Mouse (Mus musculus) retina, postnatal 1 day (tissue): ENCODE data around the gene Gm49325.

ENCODE experiments used
- DNase-seq: peaks from one replicate; pipeline ENCODE4 v3.0.0-alpha.2; 2012

Gm49325 gene

DNA sequence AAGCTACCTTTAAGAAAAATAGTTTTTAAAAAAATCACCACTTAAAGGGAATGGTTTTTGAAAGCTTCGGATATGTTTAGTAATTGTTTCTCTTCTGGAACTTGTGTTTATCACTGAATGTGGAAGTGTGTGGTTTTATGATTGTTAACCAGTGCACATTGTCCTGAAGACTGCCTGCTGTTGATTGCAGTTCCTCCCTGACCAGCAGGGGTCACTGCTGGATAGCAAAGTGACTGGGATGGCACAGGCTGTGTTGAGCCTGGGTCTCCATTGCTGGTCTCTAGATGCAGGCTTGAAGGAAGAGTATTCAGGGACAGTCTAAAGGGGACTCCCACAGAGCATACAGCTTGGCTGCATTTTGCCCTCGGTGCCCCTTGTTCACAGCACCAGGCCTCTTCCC, 21.5 kb downstream of the Gm49325 start:
- DNase-seq, result peak; percentile 86

- DNase-seq, result no peak
Observed at GRCm38 (mm10) chr10:77629163-77629562, 23.2 kb downstream of the Gm49325 start.

DNA sequence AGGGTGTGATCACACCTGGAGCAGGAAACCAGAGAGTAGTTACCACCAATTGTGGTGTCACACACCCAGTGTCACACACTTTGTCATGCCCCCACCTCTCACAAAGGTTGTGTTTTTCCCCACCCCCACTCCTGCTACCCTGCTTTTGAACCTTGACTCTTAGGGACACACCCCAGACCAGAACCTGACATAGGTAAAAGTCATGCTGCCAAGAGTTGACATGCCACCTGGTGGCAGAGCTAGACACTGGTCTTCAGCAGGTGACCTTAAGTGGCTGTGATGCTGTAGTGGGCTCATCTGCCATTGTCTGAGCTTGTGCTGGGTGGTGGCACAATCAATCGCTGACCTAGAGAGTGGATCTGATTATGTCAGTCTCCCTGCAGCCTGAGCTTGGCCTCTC, 24.0 kb downstream of the Gm49325 start:
- peak; percentile 14 for DNase-seq

DNA sequence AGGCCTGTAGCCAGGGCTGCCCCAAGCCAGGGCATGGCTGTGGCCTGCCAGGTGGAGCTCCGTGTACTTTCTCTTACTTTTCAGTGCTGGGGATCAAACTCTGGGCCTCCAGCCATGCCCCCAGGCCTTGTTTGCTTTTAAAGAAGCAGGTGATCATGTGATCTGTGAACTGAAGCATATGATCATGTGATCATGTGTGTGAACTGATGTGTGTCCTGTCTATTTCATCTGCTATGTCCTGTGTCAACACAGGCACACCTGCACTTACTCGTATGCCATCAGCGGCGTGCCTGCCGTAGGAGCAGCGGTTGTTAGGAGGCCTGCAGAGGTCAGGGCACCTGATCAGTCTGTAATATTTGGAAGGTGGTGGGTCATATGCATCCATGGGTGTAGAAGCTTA, 28.0 kb downstream of the Gm49325 start:
- no peak for DNase-seq

DNA sequence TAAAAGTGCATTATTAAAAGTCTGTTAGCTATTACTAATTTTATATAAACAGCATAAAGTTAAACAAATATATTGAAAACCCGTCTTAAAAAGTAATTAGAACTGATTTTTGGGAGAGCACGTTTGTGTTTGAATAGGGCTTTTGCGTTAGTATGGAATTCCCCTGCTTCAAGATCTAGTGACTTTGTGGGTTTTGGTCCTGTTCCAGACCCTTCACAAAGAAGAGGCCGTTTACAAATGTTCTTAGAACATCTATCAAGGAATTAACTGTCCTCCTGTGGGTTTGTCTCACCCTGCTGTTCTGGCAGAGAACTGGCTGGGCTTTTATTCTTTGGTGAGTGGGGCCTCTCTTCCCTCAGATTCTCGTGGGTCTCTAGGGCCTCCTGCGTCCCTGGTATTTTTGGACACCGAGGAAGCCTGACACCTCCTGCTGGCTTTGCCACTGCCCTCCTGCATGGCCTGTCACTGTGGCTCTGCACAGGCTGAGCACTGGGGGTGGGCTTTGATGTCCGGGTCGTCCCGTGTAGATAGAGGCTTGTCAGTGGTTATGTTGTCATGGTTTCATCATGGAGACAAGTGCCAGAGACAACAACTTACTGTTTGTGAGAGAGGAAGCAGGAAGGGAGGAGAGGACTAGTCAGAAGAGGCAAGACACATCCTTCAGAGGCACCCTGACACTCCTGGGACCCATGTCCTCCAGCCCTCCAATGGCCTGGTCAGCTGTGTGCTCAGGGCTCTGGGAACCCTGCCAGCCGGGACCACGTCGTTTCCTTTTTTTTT, 28.6 kb downstream of the Gm49325 start:
- DNase-seq, result no peak

DNA sequence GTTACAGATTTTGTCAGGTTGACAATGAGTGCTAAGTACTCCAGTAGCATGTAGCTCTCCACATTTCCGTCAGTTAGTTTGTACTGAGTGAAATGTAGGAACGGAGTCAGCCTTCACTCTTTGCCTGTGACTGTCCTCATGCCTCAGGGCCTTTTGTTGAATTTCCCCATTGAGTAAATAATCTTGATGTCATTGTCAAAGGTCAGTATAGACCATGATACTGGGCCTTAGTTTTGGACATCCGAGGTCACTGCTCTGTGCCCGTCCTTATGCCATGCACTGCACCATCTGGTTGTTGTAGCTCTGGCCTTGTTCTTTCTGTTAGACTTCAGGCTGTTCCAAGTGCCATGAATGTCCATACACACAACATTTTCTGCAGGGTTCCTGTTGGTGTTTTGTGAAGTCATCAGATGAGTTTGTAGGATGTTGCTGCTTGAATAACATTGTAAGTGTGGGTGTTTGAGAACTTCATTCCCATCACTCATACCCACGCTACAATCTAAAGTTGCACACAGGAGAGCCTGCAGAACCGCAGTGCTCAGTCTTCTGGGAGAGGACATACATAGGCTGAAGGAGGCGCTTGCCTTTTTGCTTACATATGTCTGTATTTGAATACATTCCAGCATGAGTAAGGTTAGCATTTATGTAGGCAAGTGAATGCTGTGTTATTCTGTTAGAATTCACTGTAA, 30.4 kb downstream of the Gm49325 start:
- no peak for DNase-seq

GRCm38 (mm10) chr10:77638956-77639355, 33.0 kb downstream of the Gm49325 start:
- DNase-seq, result peak; percentile 43

DNA sequence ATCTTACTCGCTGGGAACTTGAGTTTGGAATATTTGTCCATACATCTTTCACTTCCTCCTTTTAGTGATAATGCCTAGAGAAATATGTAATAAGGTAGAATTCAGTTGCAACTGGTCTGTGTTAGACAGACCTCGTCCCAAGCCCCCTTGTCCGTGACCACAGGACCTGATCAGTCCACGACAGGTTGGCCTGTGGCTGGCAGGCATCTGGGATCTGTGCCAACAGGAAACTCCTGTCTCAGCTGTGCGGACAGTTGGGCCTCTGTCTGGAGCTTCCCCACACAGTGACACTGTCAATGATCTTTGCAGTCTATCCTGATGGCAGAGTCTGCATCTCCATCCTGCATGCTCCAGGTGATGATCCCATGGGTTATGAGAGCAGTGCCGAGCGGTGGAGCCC, 37.2 kb downstream of the Gm49325 start:
- no peak for DNase-seq

- no peak for DNase-seq
Observed at GRCm38 (mm10) chr10:77645571-77645970, 39.6 kb downstream of the Gm49325 start.

GRCm38 (mm10) chr10:77647461-77647860, 41.5 kb downstream of the Gm49325 start:
- no peak for DNase-seq

GRCm38 (mm10) chr10:77647901-77648300, 41.9 kb downstream of the Gm49325 start:
- no peak for DNase-seq

DNA sequence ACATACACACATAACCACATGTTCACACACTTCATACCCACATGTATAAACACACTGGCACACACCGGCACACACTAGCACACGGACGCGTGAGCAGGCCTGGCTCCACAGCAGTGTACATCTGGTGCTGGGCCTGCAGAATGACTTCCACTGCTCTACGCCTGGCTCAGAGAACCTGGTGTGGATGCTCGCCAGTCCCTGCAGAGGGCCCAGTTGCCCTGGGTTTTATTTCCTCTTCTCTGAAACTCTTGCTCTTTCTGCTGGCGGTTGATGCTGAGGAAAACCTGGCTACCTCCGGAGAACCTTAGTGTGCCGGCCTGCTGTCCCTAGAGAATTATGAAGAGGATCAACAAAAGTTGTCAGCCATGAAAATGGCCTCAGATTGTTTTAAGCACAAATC, 46.0 kb downstream of the Gm49325 start:
- DNase-seq, result no peak

GRCm38 (mm10) chr10:77658286-77658994, 52.4 kb downstream of the Gm49325 start:
- no peak for DNase-seq

DNA sequence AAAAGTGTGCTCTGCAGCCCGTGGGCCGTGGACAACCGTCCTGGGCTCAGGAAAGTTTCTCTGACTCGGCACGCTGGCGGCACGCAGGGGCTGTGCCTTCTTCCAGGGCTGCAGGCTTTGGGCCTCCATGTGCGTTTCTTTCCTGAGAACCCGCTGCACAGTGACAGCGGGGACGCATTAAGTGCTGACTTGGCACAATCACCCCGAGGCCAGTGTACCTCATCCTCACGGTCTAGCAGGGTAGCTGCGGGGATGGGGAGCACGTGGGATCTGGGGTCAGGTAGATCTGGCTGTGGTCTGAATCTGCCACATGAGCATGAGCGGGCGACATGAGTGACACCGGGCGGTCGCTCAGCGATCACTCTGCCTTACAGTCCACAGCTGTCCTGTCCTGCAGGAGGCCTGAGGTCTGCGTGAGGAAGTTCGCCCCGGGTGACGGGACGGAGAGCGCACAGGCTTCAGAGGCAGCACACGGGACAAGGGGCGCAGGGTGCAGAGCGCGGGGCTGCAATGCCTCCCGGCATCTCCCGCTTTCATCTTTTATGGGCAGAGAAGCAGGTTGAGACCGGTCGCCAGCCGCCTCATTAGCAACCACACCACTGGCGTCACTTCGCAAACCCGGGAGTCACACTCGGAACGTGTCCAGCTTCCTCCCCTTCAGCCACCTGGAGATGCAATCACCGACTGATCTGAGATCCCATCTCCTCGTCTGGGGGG, 58.1 kb downstream of the Gm49325 start:
- DNase-seq, result peak; percentile 22

- DNase-seq, result no peak
Observed at GRCm38 (mm10) chr10:77666342-77666741, 60.3 kb downstream of the Gm49325 start.

- DNase-seq, result no peak
Observed at GRCm38 (mm10) chr10:77667402-77667801, 61.4 kb downstream of the Gm49325 start.

GRCm38 (mm10) chr10:77670710-77671109, 64.7 kb downstream of the Gm49325 start:
- DNase-seq, result no peak

DNA sequence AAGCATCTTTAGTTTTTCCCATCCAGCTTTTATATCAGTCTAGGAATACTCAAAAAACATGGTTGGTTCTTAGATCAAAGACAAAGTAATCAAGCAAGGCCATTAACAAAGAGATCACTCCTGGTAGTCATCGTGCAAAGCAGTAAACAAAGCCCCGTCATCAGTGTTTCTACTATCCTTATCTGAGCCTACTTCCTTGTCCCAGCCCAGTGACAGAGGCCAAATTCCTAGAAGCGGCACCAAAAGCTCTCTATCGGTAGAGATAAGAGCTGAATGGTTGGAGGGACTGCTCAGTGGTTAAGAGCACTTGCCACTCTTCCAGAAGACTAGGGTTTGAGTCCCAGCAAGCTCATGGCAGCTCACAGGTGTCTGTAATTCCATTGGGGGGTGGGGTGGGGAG, 65.5 kb downstream of the Gm49325 start:
- no peak for DNase-seq

GRCm38 (mm10) chr10:77673765-77674164, 67.8 kb downstream of the Gm49325 start:
- no peak for DNase-seq

GRCm38 (mm10) chr10:77677562-77677961, 71.6 kb downstream of the Gm49325 start:
- peak; percentile 74 for DNase-seq

- no peak for DNase-seq
Observed at GRCm38 (mm10) chr10:77682994-77683393, 77.0 kb downstream of the Gm49325 start.

GRCm38 (mm10) chr10:77684181-77684580, 78.2 kb downstream of the Gm49325 start:
- DNase-seq, result no peak
